Mouse (Mus musculus) liver, embryonic 14.5 days (tissue): ENCODE data around the gene Olfr1378. TPM values are rescaled to one million over a fixed set of nuclear protein-coding genes. Genes with fewer than 3 reads are reported as not detected.
A peak's percentile ranks its signal among the peaks of the same experiment; 100 is the strongest.

Experiments used
- ATAC-seq: fragments of 200-750 bp; cut with Nextera tagmentation; 2 replicates; pipeline ENCODE4 v1.8.0; 2017; ENCODE audit warnings: moderate number of reproducible peaks, mild to moderate bottlenecking, moderate library complexity; ENCODE audit not compliant: insufficient read depth
- DNase-seq, 3 experiments: peaks; one replicate each; pipeline ENCODE4 v3.0.0-alpha.2; 2012 to 2013; ENCODE audit warnings: low read depth in 3 of 3, low spot score in 3 of 3
- H3K27ac ChIP-seq: fragments of 300-500 bp; sonication (generic); 2 replicates; pipeline ENCODE4 v1.5.1; 2014; ENCODE audit warnings: moderate library complexity, mild to moderate bottlenecking, control low read depth, inconsistent platforms
- H3K27me3 ChIP-seq: fragments of 300-500 bp; sonication (generic); 2 replicates; pipeline ENCODE4 v1.6.1; 2014; ENCODE audit warnings: mild to moderate bottlenecking, low read length, moderate library complexity; ENCODE audit not compliant: control insufficient read depth, insufficient read depth
- H3K36me3 ChIP-seq: fragments of 300-500 bp; sonication (generic); replicated peaks from 2 replicates; pipeline ENCODE4 v1.6.1; 2014; ENCODE audit warnings: low read depth; ENCODE audit not compliant: control insufficient read depth, insufficient read depth
- H3K4me1 ChIP-seq, 2 experiments: fragments of 200-500 bp in 1 of 2; fragments of 300-500 bp in 1 of 2; sonication (generic) in 1 of 2; replicated peaks; 2 replicates each; pipeline ENCODE4 v1.6.1; 2012 to 2014; ENCODE audit warnings: antibody characterized with exemption in 1 of 2, inconsistent platforms in 1 of 2, low read length in 1 of 2; ENCODE audit not compliant: control insufficient read depth in 2 of 2, insufficient read depth in 2 of 2
- H3K4me2 ChIP-seq: fragments of 300-500 bp; sonication (generic); 2 replicates; pipeline ENCODE4 v1.6.1; 2014; ENCODE audit warnings: low read depth, mild to moderate bottlenecking, control low read depth, moderate library complexity
- H3K4me3 ChIP-seq, 2 experiments: fragments of 200-500 bp in 1 of 2; fragments of 300-500 bp in 1 of 2; sonication (generic) in 1 of 2; 2 replicates each; pipeline ENCODE4 v1.5.1; 2012 to 2014; ENCODE audit warnings: low read depth in 2 of 2, low read length in 2 of 2, mild to moderate bottlenecking in 2 of 2, control low read depth in 1 of 2, inconsistent platforms in 1 of 2, moderate library complexity in 1 of 2; ENCODE audit not compliant: insufficient read depth in 1 of 2
- H3K9ac ChIP-seq: fragments of 300-500 bp; sonication (generic); replicated peaks from 2 replicates; pipeline ENCODE4 v1.6.1; 2014; ENCODE audit warnings: mild to moderate bottlenecking, control low read depth, moderate library complexity
- H3K9me3 ChIP-seq: fragments of 300-500 bp; sonication (generic); 2 replicates; pipeline ENCODE4 v1.6.1; 2016; ENCODE audit warnings: low read length, mixed read lengths; ENCODE audit not compliant: control insufficient read depth
- CTCF ChIP-seq: IDR thresholded peaks from 2 replicates; pipeline ENCODE4 v1.5.1; 2016; ENCODE audit warnings: antibody characterized with exemption, low read depth, control low read depth
- EP300 ChIP-seq: IDR thresholded peaks from 2 replicates; pipeline ENCODE4 v1.6.1; 2016; ENCODE audit warnings: antibody characterized with exemption, low read depth
- WGBS: fragments of 180-500 bp; shearing (Covaris S2); extraction: QIAGEN DNeasy Blood & Tissue Kit; methylation state at CpG from one replicate; pipeline ENCODE4 v1.1.7; 2014; ENCODE audit not compliant: insufficient replicate concordance; 5-methylcytosine and 5-hydroxymethylcytosine counted together
- polyA plus RNA-seq, 2 experiments: library from polyadenylated mRNA; depleted of rRNA in 1 of 2; stranded (reverse) in 1 of 2; unstranded in 1 of 2; fragments of >200 nt; fragmentation: Nextera tagmentation in 1 of 2; extraction: Ambion mirVana in 1 of 2; gene quantifications; 2 replicates each; pipeline versions ENCODE4 v1.2.1 to v1.2.3; 2012 to 2014

Gene Olfr1378
- polyA plus RNA-seq (2012; rRNA removed) (not detected in 2 replicates), polyA plus RNA-seq (2014; fragmentation: Nextera tagmentation; extraction: Ambion mirVana) (not detected in 2 replicates)

DNA sequence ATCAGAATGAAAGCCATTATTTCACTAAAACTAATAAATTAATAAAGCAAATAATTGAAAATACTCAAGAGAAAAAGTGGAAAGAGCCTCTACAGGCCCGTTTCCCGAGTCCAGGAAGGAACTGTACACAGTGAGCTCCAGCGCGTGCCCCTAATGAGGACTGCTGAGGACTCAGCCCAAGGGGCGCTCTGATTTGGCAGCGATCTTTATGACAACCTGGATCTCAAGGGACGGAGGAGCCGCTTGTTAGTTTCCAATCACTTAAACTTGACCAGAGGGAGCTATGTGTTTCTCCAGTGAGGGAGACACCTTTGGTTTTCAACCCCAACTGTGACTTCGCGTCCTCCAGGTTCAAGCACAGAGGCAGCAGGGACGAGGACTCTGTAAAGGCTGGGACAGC is at the start of gene Olfr1378:
Gene Olfr1378, plus strand, starts transcription at position 301 of the 400 bp plus-strand sequence.
- Histone ChIP-seq H3K4me3 (no peak within 1 kb of the TSS), H3K36me3 (no peaks in the 10 kb centered on the region), H3K9me3 (no peaks in the 10 kb centered on the region), H3K27me3 (no peaks in the 10 kb centered on the region), H3K27ac (no peak within 1 kb of the TSS), H3K4me2 (no peak within 1 kb of the TSS), H3K9ac (no peak within 1 kb of the TSS), H3K4me1 (no peaks in the 10 kb centered on the region)
- ATAC-seq (no peak), DNase-seq (no peak)
- no peak for TF ChIP-seq EP300
- no peak for TF ChIP-seq CTCF
- whole genome bisulfite sequencing: 72% methylated on average over 11 of the region's 11 CpGs

- Histone ChIP-seq H3K4me2 (peak overlapping the region; percentile 82), H3K9me3 (no peaks in the 10 kb centered on the region), H3K4me3 (peak overlapping the region; percentile 60 to 79), H3K36me3 (no peaks in the 10 kb centered on the region), H3K27ac (no peak overlapping the region), H3K27me3 (no peaks in the 10 kb centered on the region; the same call in none of the 2 replicates), H3K4me1 (peaks cover 0 to 2% of the 10 kb centered on the region in 2 experiments; a peak in 2 of 4 replicates), H3K9ac (peak overlapping the region; percentile 27; the same call in 1 of the 2 replicates)
- DNase-seq (no peak), ATAC-seq (peak; percentile 13; the same call in 1 of the 2 replicates)
- 13% methylated on average over 14 of the region's 14 CpGs for WGBS
- TF ChIP-seq EP300 (no peak), CTCF (no peak)
Measured at GRCm38 (mm10) chr11:50930469-50931014, 35.8 kb upstream of the Olfr1378 start.

GRCm38 (mm10) chr11:50931021-50931420 is 35.3 kb upstream of the Olfr1378 start:
- TF ChIP-seq EP300 (no peak), CTCF (no peak)
- Histone ChIP-seq H3K4me3 (peak overlapping the region; percentile 60 to 79), H3K4me2 (peak overlapping the region; percentile 82), H3K36me3 (no peaks in the 10 kb centered on the region), H3K4me1 (peaks cover 0 to 2% of the 10 kb centered on the region in 2 experiments; a peak in 2 of 4 replicates), H3K27ac (no peak overlapping the region), H3K27me3 (no peaks in the 10 kb centered on the region; the same call in none of the 2 replicates), H3K9ac (peak overlapping the region; percentile 27), H3K9me3 (no peaks in the 10 kb centered on the region)
- DNase-seq: no peak
- ATAC-seq: peak; percentile 57
- 1% methylated on average over 16 of the region's 16 CpGs for WGBS

DNA sequence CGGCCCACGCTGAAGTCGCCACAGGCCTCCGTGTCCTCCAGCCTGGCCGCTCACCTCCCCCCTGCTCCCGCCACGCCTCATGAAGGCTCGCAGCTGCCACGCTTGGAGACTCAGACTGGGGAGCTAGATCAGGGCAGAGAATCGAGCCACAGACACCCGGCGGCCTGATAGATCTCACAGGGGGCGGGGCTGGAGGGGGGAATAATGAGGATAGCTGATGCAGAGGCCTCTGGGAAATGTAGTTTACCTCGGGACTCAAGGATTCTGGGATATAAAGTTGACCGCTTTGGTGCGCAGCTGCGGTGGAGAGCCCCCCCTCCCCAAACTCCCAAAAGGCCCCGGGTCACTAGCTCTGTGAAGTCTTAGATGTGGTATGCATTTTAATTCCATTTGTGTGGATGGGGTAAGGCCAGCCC is 34.9 kb upstream of the Olfr1378 start, which contains the start of gene Zfp354b:
Gene Zfp354b, minus strand, starts transcription at position 183 of the 416 bp plus-strand sequence.
- TF ChIP-seq CTCF (no peak), EP300 (no peak)
- Histone ChIP-seq H3K9me3 (no peaks in the 10 kb centered on the region), H3K9ac (peak within 1 kb of the TSS; percentile 27), H3K27me3 (no peaks in the 10 kb centered on the region; the same call in none of the 2 replicates), H3K27ac (no peak within 1 kb of the TSS), H3K4me1 (peaks cover 0 to 2% of the 10 kb centered on the region in 2 experiments; a peak in 2 of 4 replicates), H3K4me2 (peak within 1 kb of the TSS; percentile 82), H3K36me3 (no peaks in the 10 kb centered on the region), H3K4me3 (peak within 1 kb of the TSS; percentile 60 to 79)
- 1% methylated on average over 18 of the region's 18 CpGs for WGBS
- ATAC-seq (peak; percentile 82), DNase-seq (peak; percentile 36 to 44 (median 42))

- DNase-seq (no peak), ATAC-seq (no peak)
- Histone ChIP-seq H3K9ac (no peak overlapping the region), H3K27me3 (no peaks in the 10 kb centered on the region; the same call in none of the 2 replicates), H3K36me3 (no peaks in the 10 kb centered on the region), H3K4me2 (peak overlapping the region; percentile 82), H3K27ac (no peak overlapping the region), H3K9me3 (no peaks in the 10 kb centered on the region), H3K4me1 (peaks cover 0 to 2% of the 10 kb centered on the region in 2 experiments; a peak in 2 of 4 replicates), H3K4me3 (no peak overlapping the region)
- 33% methylated on average over 1 of the region's 1 CpGs for WGBS
- TF ChIP-seq CTCF: no peak
- TF ChIP-seq EP300: no peak
Measured at GRCm38 (mm10) chr11:50932040-50932439, 34.3 kb upstream of the Olfr1378 start.
